Mouse (Mus musculus) forebrain, postnatal 0 days (tissue): ENCODE measurements at regions not wholly inside any gene's neighbourhood (a gene's known extent, or its start where the extent isn't known, plus 50 kb on each side); places are given as distances from the start of the nearest gene placed in this dataset.

ENCODE experiments used
- ATAC-seq: fragments of 200-750 bp; cut with Nextera tagmentation; 2 replicates; pipeline ENCODE4 v1.8.0; 2017; ENCODE audit warnings: mild to moderate bottlenecking, moderate library complexity
- DNase-seq: peaks from one replicate; pipeline ENCODE4 v3.0.0-alpha.2; 2015
- H3K27ac ChIP-seq: fragments of 300-500 bp; sonication (generic); 2 replicates; pipeline ENCODE4 v1.5.1; 2014; ENCODE audit warnings: low read depth, mild to moderate bottlenecking, antibody characterized with exemption, low read length, moderate library complexity, mixed read lengths
- H3K27me3 ChIP-seq: fragments of 300-500 bp; sonication (generic); 2 replicates; pipeline ENCODE4 v1.6.1; 2014; ENCODE audit warnings: mild to moderate bottlenecking, low read length, mixed read lengths; ENCODE audit not compliant: insufficient read depth
- H3K36me3 ChIP-seq: fragments of 300-500 bp; sonication (generic); 2 replicates; pipeline ENCODE4 v1.6.1; 2014; ENCODE audit warnings: mild to moderate bottlenecking, moderate library complexity; ENCODE audit not compliant: insufficient read depth
- H3K4me1 ChIP-seq: fragments of 300-500 bp; sonication (generic); 2 replicates; pipeline ENCODE4 v1.6.1; 2014; ENCODE audit warnings: antibody characterized with exemption; ENCODE audit not compliant: insufficient read depth
- H3K4me2 ChIP-seq: fragments of 300-500 bp; sonication (generic); 2 replicates; pipeline ENCODE4 v1.6.1; 2014; ENCODE audit warnings: low read depth, mild to moderate bottlenecking, moderate library complexity
- H3K4me3 ChIP-seq: fragments of 300-500 bp; sonication (generic); 2 replicates; pipeline ENCODE4 v1.5.1; 2014; ENCODE audit warnings: low read depth, low read length, mixed read lengths
- H3K9ac ChIP-seq: fragments of 300-500 bp; sonication (generic); 2 replicates; pipeline ENCODE4 v1.6.1; 2014; ENCODE audit warnings: mild to moderate bottlenecking
- H3K9me3 ChIP-seq: fragments of 300-500 bp; sonication (generic); 2 replicates; pipeline ENCODE4 v1.6.1; 2016; ENCODE audit warnings: low read length
- CTCF ChIP-seq: sonication (generic); IDR thresholded peaks from 2 replicates; pipeline ENCODE4 v1.5.1; 2016; ENCODE audit warnings: antibody characterized with exemption, control low read depth, low read depth
- whole genome bisulfite sequencing: fragments of 180-500 bp; shearing (Covaris S2); extraction: QIAGEN DNeasy Blood & Tissue Kit; methylation state at CpG from one replicate; pipeline ENCODE4 v1.1.7; 2014; 5-methylcytosine and 5-hydroxymethylcytosine counted together

- DNase-seq (no peak), ATAC-seq (no peak)
- Histone ChIP-seq H3K36me3 (no peaks in the 10 kb centered on the region), H3K4me1 (0 out of 2 replicates have a peak, but pooled peaks cover 3% of the 10 kb centered on the region), H3K4me2 (no peak overlapping the region), H3K27ac (no peak overlapping the region), H3K9me3 (no peaks in the 10 kb centered on the region), H3K9ac (no peak overlapping the region), H3K4me3 (no peak overlapping the region), H3K27me3 (no peaks in the 10 kb centered on the region)
- TF ChIP-seq CTCF, result no peak
- 49% methylated on average over 6 of the region's 6 CpGs for WGBS
Observed at GRCm38 (mm10) chr4:110125067-110125784, 147.4 kb downstream of the Dmrta2 start.

GRCm38 (mm10) chr4:110127941-110128520 lies 150.2 kb downstream of the Dmrta2 start:
- TF ChIP-seq CTCF, result no peak
- H3K36me3 ChIP-seq, result no peaks in the 10 kb centered on the region
- H3K4me3 ChIP-seq, result no peak overlapping the region
- H3K4me1 ChIP-seq, result no peaks in the 10 kb centered on the region
- no peak overlapping the region for H3K9ac ChIP-seq
- DNase-seq, result no peak
- H3K4me2 ChIP-seq, result no peak overlapping the region
- H3K27ac ChIP-seq, result no peak overlapping the region
- WGBS, result 92% methylated on average over 3 of the region's 3 CpGs
- no peaks in the 10 kb centered on the region for H3K9me3 ChIP-seq
- no peaks in the 10 kb centered on the region for H3K27me3 ChIP-seq
- no peak for ATAC-seq

GRCm38 (mm10) chr4:110128918-110129317 lies 151.1 kb downstream of the Dmrta2 start:
- peak; percentile 88 for TF ChIP-seq CTCF
- Histone ChIP-seq H3K4me3 (no peak overlapping the region), H3K4me1 (0 out of 2 replicates have a peak, but pooled peaks cover 3% of the 10 kb centered on the region), H3K9ac (no peak overlapping the region), H3K4me2 (no peak overlapping the region), H3K27ac (no peak overlapping the region), H3K36me3 (no peaks in the 10 kb centered on the region), H3K9me3 (no peaks in the 10 kb centered on the region), H3K27me3 (no peaks in the 10 kb centered on the region)
- DNase-seq (peak; percentile 90), ATAC-seq (peak; percentile 89)
- WGBS, result 0% methylated on average over 1 of the region's 1 CpGs

- H3K9me3 ChIP-seq, result no peaks in the 10 kb centered on the region
- H3K27me3 ChIP-seq, result no peaks in the 10 kb centered on the region
- no peak overlapping the region for H3K4me2 ChIP-seq
- TF ChIP-seq CTCF, result no peak
- H3K4me1 ChIP-seq, result 0 out of 2 replicates have a peak, but pooled peaks cover 3% of the 10 kb centered on the region
- DNase-seq (no peak), ATAC-seq (peak; percentile 66; the same call in 1 of the 2 replicates)
- 20% methylated on average over 3 of the region's 3 CpGs for WGBS
- H3K36me3 ChIP-seq, result no peaks in the 10 kb centered on the region
- H3K4me3 ChIP-seq, result no peak overlapping the region
- H3K27ac ChIP-seq, result no peak overlapping the region
- H3K9ac ChIP-seq, result no peak overlapping the region
Observed at GRCm38 (mm10) chr4:110129518-110129917, 151.7 kb downstream of the Dmrta2 start.

GRCm38 (mm10) chr4:110132061-110132460 lies 154.2 kb downstream of the Dmrta2 start:
- H3K27me3 ChIP-seq, result no peaks in the 10 kb centered on the region
- H3K4me2 ChIP-seq, result no peak overlapping the region
- no peak for TF ChIP-seq CTCF
- WGBS, result 75% methylated on average over 4 of the region's 4 CpGs
- H3K9me3 ChIP-seq, result no peaks in the 10 kb centered on the region
- no peak overlapping the region for H3K9ac ChIP-seq
- no peak for DNase-seq
- H3K36me3 ChIP-seq, result no peaks in the 10 kb centered on the region
- ATAC-seq, result no peak
- no peak overlapping the region for H3K4me3 ChIP-seq
- H3K4me1 ChIP-seq, result 0 out of 2 replicates have a peak, but pooled peaks cover 3% of the 10 kb centered on the region
- no peak overlapping the region for H3K27ac ChIP-seq

GRCm38 (mm10) chr4:110134036-110134435 lies 156.2 kb downstream of the Dmrta2 start:
- H3K4me3 ChIP-seq, result no peak overlapping the region
- 55% methylated on average over 7 of the region's 7 CpGs for WGBS
- no peak for ATAC-seq
- no peak overlapping the region for H3K9ac ChIP-seq
- TF ChIP-seq CTCF, result no peak
- H3K36me3 ChIP-seq, result no peaks in the 10 kb centered on the region
- H3K27me3 ChIP-seq, result no peaks in the 10 kb centered on the region
- no peaks in the 10 kb centered on the region for H3K9me3 ChIP-seq
- no peak overlapping the region for H3K27ac ChIP-seq
- H3K4me1 ChIP-seq, result 0 out of 2 replicates have a peak, but pooled peaks cover 3% of the 10 kb centered on the region
- no peak overlapping the region for H3K4me2 ChIP-seq
- no peak for DNase-seq

- WGBS, result 90% methylated on average over 1 of the region's 1 CpGs
- Histone ChIP-seq H3K4me3 (no peak overlapping the region), H3K9me3 (no peaks in the 10 kb centered on the region), H3K36me3 (no peaks in the 10 kb centered on the region), H3K27me3 (no peaks in the 10 kb centered on the region), H3K4me2 (no peak overlapping the region), H3K27ac (no peak overlapping the region), H3K4me1 (no peaks in the 10 kb centered on the region), H3K9ac (no peak overlapping the region)
- no peak for DNase-seq
- TF ChIP-seq CTCF, result no peak
- ATAC-seq, result no peak
Observed at GRCm38 (mm10) chr4:110145229-110145628, 167.4 kb downstream of the Dmrta2 start.
